Mouse (Mus musculus): Measurements from ENCODE around the gene Hydin.

GRCm38 (mm10) chr8:110463773-110464460, 197.1 kb downstream of the Hydin start:
- TF ChIP-seq CTCF (IDR thresholded peaks at IDR 0.05; ENCODE audit: low read depth, low read length) (no peak), GATA1 (IDR thresholded peaks at IDR 0.05; ENCODE audit: borderline replicate concordance, low read length) (no peak), POLR2AphosphoS5 (IDR thresholded peaks at IDR 0.05; ENCODE audit: insufficient replicate concordance, low read depth, low read length) (no peak), TAL1 (conservative IDR thresholded peaks at IDR 0.05; ENCODE audit: low read depth, low read length) (no peak), GATA2 (IDR thresholded peaks at IDR 0.05; ENCODE audit: borderline replicate concordance, low read depth, low read length) (no peak)
